Mouse (Mus musculus) lung, postnatal 0 days (tissue): Measurements from ENCODE around the gene Gm26938.

Experiments
- CTCF ChIP-seq: IDR thresholded peaks from 2 replicates; pipeline ENCODE4 v1.5.1; 2016; ENCODE audit warnings: antibody characterized with exemption, mild to moderate bottlenecking
- EP300 ChIP-seq: IDR thresholded peaks from 2 replicates; pipeline ENCODE4 v1.6.1; 2016; ENCODE audit warnings: antibody characterized with exemption, mild to moderate bottlenecking, control low read depth

DNA sequence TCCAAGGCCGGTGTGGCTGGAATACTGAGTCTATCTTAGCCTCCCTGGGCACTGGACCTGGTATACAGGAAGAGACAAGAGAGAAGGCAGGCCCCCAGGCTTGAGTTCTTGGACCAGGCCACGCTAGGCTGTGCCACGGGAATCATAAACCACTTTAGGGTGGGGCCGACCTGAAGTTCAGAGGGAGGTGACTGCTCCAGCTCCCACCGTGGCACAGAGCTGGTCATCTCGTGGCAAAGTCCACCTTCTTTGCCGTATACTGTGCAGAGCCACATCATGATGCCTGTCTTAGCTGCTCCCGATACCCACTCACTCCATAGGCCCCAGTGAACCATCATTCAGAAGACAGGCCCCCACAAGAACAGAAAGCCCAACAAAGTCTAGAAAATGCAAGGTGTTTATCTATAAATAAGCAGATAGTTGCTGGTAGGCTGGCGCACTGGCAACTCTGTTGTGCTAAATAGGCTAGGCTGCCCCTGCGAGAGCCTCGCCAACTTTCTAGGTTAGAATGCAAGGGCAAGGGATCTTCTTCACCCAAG lies 21.6 kb downstream of the Gm26938 start:
- no peak for TF ChIP-seq CTCF
- TF ChIP-seq EP300 = no peak
